Mouse (Mus musculus) induced T-regulatory cell, adult 2 months (primary cell): ENCODE measurements around the gene Tcte1.
A peak's percentile ranks its signal among the peaks of the same experiment; 100 is the strongest.

Source experiments
- DNase-seq: peaks from one replicate; pipeline ENCODE4 v3.0.0-alpha.2; 2012; ENCODE audit warnings: low read depth

Tcte1 gene

DNA sequence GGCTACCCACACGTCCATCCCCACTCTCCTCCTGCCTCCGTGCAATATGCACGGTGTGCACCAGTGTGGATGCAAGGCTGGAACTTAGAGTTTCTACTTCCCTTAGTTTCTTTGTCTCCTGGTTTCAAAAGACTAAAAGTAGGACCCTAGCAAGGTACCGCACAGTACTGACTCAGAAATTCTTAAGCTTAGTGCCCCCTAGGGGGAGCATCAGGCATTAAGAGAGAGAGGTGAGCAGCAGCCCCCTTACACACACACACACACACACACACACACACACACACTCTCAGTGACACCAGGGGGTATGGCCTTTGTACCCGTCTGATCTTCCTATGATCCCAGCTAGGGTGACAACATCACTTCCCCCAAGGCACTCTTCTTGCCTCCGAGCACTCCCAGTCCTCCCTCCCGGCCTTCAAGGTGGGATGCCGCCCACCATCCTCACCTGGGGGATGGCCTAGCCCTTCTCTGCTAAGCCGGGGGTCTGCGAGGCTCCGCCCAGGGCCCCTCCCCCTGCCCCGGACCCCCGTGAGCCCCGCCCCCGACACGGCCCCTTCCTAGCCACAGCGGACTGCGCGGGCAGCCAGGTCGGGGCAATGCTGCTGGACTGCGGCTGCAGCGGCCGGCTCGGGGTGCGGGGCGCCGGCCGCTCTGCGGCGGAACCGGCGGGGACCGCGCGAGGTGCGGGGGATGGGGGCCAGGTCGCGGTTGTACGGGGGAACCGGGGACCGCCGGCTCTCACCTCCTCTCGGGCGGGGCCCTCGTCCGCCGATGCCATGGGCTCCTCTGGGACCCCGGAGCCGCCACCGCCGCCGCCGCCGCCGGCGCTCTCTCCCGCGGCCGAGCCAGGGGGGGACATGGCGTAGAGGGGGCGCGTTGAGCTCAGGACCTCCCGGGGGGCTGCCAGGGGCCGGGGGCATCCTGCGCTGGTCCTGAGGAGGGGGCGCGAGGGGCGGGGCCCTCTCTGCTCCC, 25.6 kb downstream of the Tcte1 start:
- DNase-seq, result peak; percentile 57

DNA sequence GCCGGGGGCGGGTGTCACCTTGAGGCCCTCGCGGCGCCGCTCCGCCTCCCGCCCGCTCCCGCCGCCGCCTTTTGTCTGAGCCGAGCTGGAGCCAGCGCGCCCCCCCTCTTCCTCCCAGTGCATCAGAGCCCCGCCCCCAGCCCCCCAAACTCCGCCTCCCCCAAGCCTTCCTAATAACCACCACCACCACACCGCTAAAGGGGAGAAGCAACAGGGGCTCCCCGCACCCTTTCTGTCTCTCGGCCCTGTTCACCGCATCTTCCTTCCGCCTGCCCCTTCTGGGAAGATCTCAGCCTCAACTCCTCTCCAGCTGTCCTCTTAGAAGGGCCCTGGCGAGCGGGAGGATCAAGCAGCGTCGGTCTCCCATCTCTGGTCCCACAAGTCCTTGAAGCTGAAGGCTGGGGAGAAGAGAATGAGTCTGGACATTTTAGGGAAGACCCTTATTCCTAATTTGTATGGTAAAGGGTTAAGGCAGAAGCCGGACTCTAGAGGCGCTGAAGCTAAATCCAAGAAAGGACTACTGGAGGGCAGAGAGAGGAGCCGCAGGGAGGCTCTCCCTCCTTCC, 26.5 kb downstream of the Tcte1 start, which contains the start of gene Tmem151b:
TSS of gene Tmem151b (minus strand) at position 61 of the 565 bp plus-strand sequence.
- DNase-seq, result peak; percentile 56

DNA sequence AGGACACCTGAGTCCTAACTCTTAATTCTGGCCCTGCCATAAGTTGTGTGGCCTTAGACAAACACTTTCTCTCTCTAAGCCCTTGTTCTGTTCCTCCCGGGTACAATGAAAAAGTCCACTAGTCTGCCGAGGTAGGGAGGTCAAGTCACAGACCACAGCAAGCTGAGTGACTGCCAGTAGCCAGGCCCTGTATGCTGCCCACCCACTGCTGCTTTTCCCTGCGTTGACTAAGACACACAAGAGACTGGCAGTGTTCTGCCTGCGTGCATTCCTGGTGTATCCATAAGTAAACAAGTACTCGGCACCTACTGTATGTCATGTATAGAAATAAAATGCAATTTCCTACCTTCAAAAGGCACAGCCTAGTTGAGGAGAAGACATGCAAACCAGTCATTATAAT, 27.0 kb downstream of the Tcte1 start:
- DNase-seq, result peak; percentile 40

DNA sequence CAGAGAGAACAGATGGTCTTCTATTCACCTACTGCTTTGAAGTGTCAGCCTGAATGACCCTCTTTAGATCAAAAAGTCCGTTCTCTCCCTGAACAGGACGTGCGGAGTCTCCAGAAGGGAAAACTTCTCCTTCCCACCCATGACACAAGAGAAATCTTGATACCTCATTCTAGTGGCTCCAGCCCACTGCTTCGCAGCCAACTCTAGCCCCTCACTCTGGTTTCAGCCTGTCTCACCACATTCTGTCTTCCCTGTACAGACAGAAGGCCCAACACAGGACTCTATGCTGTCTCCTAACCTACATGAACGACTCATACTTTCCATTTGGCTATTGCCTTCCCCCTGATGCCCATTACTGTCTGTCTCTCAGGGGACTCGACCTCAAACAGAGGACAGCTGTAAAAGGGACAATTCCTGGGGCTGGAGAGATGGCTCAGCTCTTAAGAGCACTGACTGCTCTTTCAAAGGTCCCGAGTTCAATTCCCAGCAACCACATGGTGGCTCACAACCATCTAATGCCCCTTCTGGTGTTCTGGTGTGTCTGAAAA, 28.1 kb downstream of the Tcte1 start:
- DNase-seq, result peak; percentile 35

DNA sequence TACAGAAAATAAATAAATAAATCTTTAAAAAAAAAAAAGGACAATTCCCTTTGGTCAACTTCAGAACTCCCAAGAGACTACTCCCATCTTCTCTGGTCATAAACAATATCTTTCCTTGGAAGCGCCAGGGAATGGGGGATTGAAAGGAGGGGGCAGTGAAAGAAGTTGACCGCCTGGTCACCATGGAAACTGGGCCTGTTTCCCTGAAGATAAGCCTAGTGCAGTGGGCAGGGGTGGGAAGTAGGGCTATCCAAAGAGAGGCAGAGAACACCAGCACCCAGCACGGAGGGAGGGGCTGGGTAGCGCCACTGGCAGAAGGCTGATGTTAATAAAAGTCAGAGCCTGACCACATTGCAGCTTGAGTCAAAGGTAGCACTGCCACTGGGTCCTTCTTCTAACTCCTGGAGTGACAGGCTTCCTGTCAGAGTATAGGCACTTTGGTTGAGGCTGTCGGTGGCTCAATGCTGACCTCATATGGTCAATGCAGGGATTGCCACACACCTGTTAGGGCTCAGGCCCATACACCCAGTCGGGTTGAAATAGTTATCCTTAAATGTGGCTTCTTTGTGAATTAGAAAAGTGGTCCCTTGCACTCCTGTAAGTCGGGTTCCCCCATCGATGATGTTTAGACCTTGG, 28.7 kb downstream of the Tcte1 start:
- DNase-seq, result peak; percentile 94

DNA sequence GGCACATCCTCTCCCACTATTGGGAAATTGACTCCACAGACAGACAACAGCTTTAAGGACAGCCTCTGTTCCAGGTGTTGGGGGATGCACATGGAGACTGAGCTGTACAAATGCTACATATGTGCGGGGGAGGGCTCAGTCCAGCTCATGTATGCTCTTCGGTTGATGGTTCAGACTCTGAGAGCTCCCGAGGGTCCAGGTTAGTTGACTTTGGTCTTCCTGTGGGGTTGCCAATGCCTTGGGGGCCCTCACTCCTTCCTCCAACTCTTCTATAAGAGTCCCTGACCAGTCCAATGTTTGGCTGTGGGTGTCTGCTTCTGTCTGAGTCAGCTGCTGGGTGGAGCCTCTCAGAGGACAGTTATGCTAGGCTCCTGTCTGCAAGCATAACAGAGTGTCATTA, 29.8 kb downstream of the Tcte1 start:
- no peak for DNase-seq

DNA sequence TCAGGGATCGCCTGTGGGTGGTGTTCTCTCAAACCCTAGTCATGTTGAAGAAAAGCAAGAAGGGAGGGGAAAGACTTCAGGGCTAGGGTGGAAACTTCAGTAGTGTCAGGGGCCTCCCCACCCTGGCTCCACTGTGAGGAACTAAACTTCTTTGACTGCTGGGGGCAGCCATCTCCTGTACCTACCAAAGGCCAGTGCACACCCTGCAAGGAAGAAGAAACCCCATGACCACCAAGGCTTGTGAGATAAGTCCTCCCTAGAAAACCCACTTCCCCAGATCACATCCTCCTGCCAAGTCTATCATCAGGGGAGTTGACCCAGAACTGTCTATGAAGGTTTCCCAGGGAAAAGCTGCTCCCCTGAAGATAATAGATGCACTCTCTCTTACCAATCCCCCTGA, 31.2 kb downstream of the Tcte1 start:
- DNase-seq, result peak; percentile 68

DNA sequence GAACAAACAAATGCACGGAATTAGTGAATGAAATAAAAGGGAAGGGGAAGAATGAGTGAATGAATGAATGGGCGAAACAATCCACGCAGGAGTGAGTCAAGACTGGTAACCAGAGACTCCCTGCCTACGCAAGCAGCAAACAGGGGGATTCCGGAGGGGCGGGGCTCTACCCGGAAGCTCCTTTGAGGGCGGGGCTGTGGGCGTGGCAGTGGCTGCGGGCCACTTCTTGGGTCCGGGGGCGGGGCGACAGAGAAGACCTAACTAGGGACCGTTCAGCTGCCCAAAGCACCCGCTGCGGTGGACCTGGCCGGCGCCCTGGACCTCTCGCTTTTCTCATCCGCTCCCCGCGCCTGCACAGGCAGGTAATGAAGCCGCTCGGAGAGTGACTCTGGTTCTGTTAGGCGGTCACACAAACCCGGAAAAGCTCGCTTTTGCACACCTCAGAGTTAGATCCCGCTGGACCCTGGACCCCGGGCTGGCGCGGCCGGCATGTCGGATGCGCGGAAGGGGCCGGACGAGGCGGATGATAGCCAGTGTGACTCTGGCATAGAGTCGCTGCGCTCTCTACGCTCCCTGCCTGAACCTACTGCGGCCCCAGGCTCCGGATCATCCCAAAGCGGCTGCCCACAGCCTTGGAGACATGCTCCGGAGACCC, 32.3 kb downstream of the Tcte1 start, which contains the start of gene Nfkbie:
TSS of gene Nfkbie (plus strand) at position 252 of the 655 bp plus-strand sequence.
- DNase-seq, result peak; percentile 99

DNA sequence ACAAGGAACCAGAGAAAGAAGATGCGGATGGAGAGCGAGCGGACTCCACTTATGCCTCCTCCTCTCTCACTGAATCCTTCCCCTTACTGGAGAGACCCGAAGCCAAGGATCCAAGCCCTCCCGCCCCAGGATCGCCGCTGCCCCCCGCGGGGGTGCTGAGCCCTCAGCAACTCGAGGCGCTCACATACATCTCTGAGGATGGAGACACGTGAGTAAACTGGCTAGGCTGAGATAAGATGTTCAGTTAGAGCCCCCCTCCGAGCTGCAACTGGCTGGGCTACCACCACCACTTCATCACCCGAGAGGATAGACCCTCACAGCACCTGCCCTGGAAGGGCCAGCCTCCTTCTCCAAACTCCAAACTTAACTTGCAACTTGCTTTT, 32.9 kb downstream of the Tcte1 start:
- no peak for DNase-seq

DNA sequence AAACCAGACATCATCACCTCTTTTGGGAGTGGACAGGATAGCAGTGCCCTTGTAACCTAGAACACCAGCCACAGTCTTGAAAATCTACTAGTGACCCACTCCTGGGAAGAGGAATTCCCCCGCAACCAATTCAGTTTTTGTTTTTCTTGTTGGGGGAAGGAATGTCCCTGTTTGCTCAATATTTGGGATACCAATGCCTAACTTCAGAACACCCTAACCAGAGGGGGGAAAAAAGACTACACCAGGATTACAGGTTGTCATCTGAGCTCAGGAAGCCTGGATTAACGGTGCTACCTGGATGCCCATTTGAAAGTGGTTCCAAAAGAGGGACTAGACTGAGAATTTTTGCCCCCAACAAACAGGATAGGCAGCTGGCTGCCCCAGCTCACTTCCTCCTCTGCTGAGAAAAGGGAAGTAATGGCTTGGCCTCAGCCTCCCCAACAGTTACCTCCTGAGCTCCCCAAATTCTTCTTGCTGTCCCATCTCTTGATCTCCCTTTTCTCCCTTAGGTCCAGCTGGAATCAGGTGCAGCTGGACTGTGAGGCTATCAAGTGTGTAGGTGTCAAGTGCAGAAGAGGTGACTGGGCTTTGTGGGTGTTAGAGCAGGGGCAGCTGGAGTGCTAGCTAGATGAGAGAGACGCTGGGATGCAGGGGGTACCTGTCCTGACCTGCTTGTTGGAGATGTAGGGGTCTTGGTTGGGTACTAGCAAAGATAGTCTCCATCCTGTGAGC, 33.4 kb downstream of the Tcte1 start:
- peak; percentile 67 for DNase-seq

DNA sequence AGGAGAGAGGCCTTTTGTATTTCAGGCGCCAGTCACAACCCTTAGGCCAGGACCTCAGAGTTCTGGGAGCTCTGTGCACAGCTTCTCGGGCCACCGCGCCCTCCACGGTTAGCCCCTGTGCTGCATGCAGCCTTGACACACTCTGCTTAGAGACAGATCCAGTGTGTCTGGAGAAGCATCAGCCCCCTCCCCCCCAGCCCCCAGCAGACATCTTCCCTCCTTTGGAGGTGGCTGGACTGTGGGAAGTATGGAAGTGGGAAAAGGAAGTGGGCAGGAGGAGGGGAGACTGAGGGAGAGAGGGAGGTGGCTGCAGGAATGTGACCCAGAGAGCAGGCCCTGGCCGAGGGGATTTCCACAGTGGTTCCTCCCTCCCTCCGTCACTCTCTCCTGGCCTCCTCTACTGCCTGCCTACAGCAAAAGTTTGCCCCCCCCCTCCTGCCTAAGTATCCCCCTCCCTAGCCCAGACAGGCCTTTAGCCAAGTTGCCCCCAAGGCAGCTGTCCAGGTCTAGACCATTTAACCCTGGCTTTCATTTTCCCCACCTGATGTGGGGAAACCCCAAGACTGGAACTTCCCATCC, 34.1 kb downstream of the Tcte1 start:
- DNase-seq, result peak; percentile 79

DNA sequence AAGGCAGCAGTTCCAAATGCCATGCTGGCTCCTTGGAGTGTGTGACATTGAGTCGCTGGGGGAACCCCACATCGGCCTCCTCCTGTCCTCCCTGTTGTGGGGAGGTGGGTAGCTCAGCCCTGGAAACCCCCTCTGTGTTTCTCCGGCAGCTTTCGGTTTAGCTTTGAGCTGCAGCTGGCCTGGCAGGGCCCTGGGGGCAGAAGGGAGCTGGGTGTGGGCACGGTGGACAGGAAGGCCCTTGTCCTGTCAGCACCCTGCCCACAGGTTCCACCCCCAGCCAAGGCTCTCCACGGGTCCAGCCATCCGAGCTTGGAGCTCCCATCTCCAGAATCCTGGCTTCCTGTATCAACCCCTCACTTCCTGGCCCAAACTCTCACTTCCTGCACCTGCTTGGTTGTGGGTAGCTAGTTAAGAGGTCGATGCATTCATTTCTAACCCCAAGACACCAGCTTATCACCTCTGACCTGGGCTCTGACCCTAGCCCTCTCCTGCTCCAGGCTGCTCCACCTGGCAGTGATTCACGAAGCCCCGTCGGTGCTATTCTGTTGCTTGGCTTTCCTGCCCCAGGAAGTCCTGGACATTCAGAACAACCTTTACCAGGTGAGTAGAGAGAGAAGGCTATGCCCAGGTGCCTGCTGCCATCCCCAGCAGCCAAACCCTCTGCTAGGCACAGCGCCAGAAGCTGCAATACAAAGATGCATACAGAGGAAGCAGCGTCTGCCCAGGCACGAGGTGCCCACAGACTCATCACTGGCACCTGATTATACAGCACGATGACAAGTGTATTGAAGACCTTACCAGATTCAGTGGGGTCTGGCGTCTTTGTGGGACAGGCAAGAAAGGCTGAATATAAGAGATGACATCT, 35.0 kb downstream of the Tcte1 start:
- peak; percentile 91 for DNase-seq

DNA sequence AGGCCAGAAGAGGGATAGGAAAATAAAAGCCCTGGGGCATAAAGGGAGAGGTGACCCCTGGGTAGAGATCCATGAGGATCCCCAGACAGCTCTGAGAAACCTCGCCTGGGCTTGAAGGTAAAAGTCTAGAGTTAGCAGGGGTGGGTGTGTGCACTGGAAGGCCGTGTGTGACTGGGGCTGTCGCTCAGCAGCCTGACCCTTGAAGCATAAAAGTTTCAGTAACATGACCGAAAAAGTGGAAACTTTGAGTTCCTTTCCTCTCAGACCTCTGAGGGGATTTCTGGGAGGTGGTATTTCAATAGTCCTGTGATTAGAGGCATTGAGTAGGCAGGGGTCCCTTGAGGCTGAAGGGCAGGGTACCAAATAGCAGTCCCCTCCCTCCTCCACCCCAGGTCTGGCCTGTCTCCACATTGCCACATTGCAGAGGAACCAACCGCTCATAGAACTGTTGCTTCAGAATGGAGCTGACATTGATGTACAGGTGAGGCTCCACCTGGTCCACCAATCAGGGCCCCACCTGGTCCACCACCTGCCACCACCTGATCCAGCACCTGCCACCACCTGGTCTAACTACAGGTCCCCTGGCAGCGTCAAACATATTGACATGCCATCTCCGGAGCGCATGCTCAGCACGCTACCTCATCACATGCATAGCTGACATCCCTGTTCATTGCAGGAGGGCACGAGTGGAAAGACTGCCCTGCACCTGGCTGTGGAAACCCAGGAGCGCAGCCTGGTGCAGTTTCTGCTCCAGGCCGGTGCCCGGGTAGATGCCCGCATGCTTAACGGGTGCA, 36.7 kb downstream of the Tcte1 start:
- no peak for DNase-seq

DNA sequence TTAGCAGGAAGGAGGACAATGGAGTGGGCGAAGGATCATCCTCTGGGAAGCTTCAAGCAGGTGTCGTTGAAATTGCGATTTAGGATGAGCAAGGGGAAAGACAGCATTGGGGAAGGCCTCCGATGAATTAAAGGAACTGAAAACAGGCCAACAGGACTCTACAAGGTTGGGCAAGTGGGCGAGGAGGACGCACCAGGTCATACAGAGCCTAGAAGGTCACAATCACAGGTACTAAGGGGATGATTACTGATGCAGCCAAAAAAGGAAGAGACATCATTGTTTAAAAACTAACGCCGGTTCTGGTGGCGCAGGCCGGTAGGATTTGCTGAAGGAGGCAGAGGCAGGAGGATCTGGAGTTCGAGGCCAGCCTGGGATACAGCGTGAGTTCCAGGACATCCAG, 40.0 kb downstream of the Tcte1 start:
- DNase-seq, result no peak

DNA sequence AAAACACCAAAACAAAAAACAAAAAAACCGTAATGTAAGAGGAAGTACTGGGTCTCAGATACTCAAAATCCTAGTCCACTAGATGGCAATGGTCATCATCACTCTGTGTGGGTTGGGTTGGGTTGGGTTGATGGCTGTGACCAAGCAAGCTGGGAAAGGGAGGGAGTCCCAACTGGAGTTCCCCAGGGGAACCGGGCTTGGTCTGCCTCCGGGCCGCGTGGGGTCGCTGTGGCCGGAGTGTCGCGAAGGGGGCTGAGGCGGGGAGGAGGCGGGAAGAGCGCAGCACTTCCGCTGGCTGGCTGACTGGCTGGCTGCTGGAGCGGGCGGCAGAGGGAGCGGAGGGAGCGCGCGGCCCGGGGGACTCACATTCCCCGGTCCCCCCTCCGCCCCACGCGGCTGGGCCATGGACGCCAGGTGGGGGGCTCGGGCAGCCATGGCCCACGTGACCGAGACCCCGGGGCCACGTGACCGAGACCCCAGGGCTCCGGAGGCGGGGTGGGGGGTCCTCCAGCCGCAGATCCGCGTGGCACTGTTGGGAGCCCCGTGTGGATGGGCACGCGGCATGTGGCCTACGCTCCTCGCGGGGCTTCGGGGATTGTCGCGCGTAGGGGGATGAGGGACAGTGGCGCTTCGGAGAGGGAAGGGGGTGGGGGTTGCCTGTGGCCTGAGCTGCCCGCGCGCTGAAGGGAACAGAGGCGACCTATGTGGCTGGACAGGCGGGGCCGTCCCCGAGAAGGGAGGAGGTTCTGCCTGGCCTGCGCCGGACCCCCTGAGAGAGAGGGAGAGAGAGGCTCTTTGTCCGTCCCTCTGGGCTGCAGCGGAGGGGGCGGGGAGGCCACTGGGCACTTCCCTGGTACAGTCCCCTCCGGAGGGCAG, 40.7 kb downstream of the Tcte1 start, which contains the start of gene Slc35b2:
TSS of gene Slc35b2 (plus strand) at position 220 of the 876 bp plus-strand sequence.
- DNase-seq, result peak; percentile 92

DNA sequence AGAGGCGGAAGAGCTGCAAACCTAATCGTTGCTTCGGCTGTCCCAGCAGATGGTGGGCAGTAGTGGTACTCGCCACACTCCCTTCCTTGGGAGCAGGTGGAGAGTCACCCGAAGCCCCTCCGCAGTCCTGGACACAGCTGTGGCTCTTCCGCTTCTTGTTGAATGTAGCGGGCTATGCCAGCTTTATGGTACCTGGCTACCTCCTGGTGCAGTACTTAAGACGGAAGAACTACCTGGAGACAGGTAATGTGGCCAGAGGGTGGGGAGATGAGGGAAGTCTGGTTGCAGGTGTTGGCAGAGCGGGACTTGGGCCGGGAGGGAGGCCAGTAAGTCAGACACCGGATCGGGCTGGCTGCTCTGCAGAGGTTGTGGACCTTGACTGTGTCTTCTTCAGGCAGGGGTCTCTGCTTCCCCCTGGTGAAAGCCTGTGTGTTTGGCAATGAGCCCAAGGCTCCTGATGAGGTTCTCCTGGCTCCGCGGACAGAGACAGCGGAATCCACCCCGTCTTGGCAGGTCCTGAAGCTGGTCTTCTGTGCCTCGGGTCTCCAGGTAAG, 41.4 kb downstream of the Tcte1 start:
- peak; percentile 64 for DNase-seq

DNA sequence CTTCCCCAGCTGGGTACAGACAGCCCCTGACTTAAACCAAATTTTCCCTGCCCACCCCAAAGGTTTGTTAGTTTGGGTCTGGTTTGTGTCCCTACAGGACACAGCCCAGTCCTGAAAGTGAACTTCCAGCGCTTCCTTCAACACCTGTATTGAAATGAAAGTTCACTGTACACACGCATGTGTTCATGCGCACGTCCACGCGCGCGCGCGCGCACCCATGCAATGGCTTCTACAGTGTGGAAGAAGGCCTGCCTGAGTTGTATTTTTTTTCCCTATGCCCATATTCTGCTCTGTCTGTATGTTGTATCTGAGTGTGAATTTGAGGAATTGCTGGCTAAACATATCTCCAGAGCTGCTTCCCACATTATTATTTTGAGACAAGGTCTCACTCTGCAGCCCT, 41.9 kb downstream of the Tcte1 start:
- peak; percentile 39 for DNase-seq

DNA sequence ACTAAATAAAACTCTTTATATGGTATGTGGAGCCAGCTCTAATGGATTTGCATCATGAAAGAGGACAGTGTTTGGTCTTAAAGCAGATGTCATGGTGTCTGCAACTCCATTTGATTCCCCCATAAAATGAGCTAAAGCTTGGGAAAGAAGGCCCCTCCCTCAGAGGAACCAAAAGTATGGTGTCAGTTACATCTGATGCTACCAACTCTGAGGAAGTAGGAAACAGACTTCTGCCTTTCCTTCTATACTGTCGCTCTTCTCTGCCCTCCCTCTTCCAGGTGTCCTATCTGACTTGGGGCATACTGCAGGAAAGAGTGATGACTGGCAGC, 42.8 kb downstream of the Tcte1 start:
- no peak for DNase-seq
